Mouse (Mus musculus): ENCODE data around the gene Itga1.

The Itga1 gene

DNA sequence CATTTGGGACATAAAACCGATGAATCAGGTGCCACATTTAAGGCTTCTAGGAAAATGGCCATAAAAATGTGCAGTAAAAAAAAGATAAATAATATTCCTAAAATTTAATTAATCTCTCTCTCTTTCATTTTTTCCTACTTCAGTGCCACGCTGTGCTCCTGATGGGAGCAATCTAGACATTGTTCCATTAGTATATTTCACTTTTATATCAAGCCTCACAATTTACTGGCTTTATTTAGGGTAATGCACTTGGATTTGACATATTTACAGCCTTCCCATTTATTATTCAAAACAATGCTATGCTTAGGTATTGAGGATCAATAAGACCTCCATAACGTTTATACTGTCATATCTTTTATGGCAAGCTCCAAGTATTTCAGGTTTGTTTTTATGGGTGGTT, 76.4 kb downstream of the Itga1 start:
- H3K4me3 ChIP-seq (replicated peaks; ENCODE audit: low read length): no peak overlapping the region
- no peaks in the 10 kb centered on the region for H3K36me3 ChIP-seq (ENCODE audit: insufficient read depth, low read length)
- no peaks in the 10 kb centered on the region for H3K27me3 ChIP-seq (ENCODE audit: insufficient read depth, low read length)
- TF ChIP-seq NANOG (IDR thresholded peaks at IDR 0.05; ENCODE audit: borderline replicate concordance, low read length): no peak
- TF ChIP-seq POU5F1 (IDR thresholded peaks at IDR 0.05; ENCODE audit: borderline replicate concordance, low read length): no peak
- no peak for TF ChIP-seq CTCF (conservative IDR thresholded peaks at IDR 0.05; ENCODE audit: low read length)
- no peaks in the 10 kb centered on the region for H3K9me3 ChIP-seq (ENCODE audit: low read length)
- no peaks in the 10 kb centered on the region for H3K4me1 ChIP-seq (replicated peaks; ENCODE audit: low read depth, low read length)

DNA sequence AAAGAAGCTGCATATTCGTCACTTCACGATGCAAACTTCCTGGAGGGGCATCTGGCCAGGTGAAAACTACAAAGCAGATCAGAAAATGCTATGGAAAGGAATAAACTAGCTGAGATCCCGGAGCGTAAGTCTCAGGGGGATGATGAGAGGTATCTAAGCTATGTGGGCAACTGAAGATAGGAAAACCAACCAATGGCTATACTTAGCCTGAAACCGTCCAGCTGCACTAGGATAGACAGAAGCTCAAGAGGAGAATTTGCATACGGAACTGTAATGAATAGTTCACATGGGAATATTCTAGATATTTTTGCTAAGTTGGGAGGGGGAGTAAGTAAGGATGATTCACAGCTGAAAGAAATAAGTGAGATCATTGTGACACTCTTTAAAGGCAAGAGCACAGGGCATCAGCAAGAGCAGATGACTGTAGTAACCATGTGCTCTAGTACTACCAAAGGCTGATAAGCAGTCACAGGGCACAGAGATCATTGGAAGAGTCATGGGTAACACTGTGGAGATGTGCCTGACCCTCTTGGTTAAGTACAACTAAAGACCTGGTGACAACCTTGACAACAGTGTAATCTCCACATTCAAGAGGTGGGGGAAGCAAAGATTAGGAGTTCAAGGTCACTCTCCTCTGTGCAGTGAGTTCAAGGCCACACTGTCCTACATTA, 79.5 kb downstream of the Itga1 start:
- Histone ChIP-seq H3K9me3 (ENCODE audit: low read length) (no peaks in the 10 kb centered on the region), H3K4me3 (replicated peaks; ENCODE audit: low read length) (no peak overlapping the region), H3K36me3 (ENCODE audit: insufficient read depth, low read length) (no peaks in the 10 kb centered on the region), H3K4me1 (replicated peaks; ENCODE audit: low read depth, low read length) (no peaks in the 10 kb centered on the region), H3K27me3 (ENCODE audit: insufficient read depth, low read length) (no peaks in the 10 kb centered on the region)
- TF ChIP-seq CTCF (conservative IDR thresholded peaks at IDR 0.05; ENCODE audit: low read length) (no peak), NANOG (IDR thresholded peaks at IDR 0.05; ENCODE audit: borderline replicate concordance, low read length) (no peak), POU5F1 (IDR thresholded peaks at IDR 0.05; ENCODE audit: borderline replicate concordance, low read length) (no peak)

DNA sequence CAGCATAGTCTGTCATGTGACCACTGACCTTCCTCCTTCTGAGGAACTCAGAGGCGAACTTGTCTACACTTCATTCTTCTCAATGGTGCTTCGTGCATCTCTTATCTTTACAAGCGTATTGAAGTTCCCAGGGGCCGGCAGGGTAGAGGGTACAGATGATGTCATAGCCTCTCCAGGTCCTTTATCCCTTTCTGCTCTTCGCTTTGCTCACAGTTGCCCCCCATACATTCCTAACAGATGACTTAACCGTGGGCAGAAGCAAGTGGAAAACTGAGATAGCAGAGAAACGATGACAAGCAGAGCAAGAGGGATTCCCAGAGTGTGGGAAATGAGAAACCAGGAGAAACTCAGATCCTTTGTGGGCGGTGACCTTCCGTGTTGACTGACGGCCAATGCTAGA, 80.4 kb downstream of the Itga1 start:
- Histone ChIP-seq H3K4me3 (replicated peaks; ENCODE audit: low read length) (no peak overlapping the region), H3K36me3 (ENCODE audit: insufficient read depth, low read length) (no peaks in the 10 kb centered on the region), H3K27me3 (ENCODE audit: insufficient read depth, low read length) (no peaks in the 10 kb centered on the region)

DNA sequence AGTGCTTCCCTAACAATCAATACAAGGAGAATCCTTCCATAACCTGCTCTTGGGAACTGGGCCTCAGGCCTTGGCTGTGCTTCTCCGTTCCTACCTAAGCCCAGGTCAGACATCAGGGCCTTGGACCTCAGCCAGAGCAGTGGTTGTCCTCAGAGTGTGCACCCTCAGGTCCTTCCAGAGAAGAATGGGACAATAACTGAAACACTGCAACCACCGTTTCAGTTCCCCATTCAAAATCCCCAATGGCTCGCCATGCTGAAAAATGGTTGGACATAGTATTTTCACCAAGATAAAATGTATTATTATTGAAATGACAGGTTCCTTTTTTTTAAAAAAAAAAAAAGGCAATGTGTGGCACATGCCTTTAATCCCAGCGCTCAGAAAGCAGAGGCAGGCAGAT, 81.0 kb downstream of the Itga1 start:
- no peaks in the 10 kb centered on the region for H3K27me3 ChIP-seq (ENCODE audit: insufficient read depth, low read length)
- no peaks in the 10 kb centered on the region for H3K4me1 ChIP-seq (replicated peaks; ENCODE audit: low read depth, low read length)
- no peaks in the 10 kb centered on the region for H3K9me3 ChIP-seq (ENCODE audit: low read length)
- H3K36me3 ChIP-seq (ENCODE audit: insufficient read depth, low read length): no peaks in the 10 kb centered on the region
- H3K4me3 ChIP-seq (replicated peaks; ENCODE audit: low read length): no peak overlapping the region
- TF ChIP-seq POU5F1 (IDR thresholded peaks at IDR 0.05; ENCODE audit: borderline replicate concordance, low read length) (no peak), CTCF (conservative IDR thresholded peaks at IDR 0.05; ENCODE audit: low read length) (no peak), NANOG (IDR thresholded peaks at IDR 0.05; ENCODE audit: borderline replicate concordance, low read length) (no peak)

More for the DNA sequence above, 80.4 kb downstream of the Itga1 start:
- TF ChIP-seq CTCF (conservative IDR thresholded peaks at IDR 0.05; ENCODE audit: low read length): no peak
- TF ChIP-seq POU5F1 (IDR thresholded peaks at IDR 0.05; ENCODE audit: borderline replicate concordance, low read length): no peak
- no peak for TF ChIP-seq NANOG (IDR thresholded peaks at IDR 0.05; ENCODE audit: borderline replicate concordance, low read length)
- Histone ChIP-seq H3K4me1 (replicated peaks; ENCODE audit: low read depth, low read length) (no peaks in the 10 kb centered on the region), H3K9me3 (ENCODE audit: low read length) (no peaks in the 10 kb centered on the region)

DNA sequence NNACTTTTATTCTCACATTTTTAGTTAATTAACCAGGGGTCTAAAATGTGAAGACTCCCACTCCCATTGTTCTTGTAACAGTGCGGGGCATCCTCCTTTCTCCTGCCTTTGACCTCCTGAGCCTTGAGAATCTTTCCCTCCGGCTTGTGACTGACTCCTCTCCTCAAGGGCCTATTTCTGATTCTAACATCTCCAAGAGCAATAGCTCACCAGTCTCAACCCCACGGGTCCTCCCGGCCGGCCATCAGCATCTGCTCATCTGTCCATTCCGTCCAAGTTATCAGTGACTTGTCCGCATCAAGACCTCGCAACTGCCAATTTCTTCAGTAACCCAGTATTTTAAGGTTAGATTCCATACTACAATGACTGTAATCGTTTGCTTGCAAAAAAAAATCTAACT, 84.2 kb downstream of the Itga1 start:
- H3K36me3 ChIP-seq (ENCODE audit: insufficient read depth, low read length): no peaks in the 10 kb centered on the region

DNA sequence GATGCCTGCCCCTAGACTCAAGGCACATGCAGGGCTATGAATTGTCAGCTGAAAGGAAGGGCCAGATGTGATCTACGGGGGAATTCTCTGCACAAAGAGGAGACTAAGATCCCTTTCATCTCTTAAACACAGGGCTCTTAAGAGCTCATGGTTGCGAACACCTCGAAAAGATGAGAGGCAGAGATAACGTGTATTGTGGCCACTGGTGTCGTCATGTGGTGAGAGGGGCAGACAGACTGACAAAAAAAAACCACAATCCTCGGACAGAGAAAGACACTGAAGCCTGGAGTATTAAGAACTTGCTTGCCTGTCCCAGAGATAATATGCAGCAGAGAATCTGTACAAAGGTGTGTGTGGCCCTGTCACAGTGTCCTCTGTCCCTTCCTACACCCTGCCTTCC, 90.2 kb downstream of the Itga1 start:
- Histone ChIP-seq H3K4me1 (replicated peaks; ENCODE audit: low read depth, low read length) (no peaks in the 10 kb centered on the region), H3K36me3 (ENCODE audit: insufficient read depth, low read length) (no peaks in the 10 kb centered on the region), H3K4me3 (replicated peaks; ENCODE audit: low read length) (no peak overlapping the region), H3K27me3 (ENCODE audit: insufficient read depth, low read length) (no peaks in the 10 kb centered on the region), H3K9me3 (ENCODE audit: low read length) (no peaks in the 10 kb centered on the region)
- TF ChIP-seq NANOG (IDR thresholded peaks at IDR 0.05; ENCODE audit: borderline replicate concordance, low read length): no peak
- TF ChIP-seq CTCF (conservative IDR thresholded peaks at IDR 0.05; ENCODE audit: low read length): no peak
- TF ChIP-seq POU5F1 (IDR thresholded peaks at IDR 0.05; ENCODE audit: borderline replicate concordance, low read length): no peak

More for the DNA sequence above, 84.2 kb downstream of the Itga1 start:
- no peak for TF ChIP-seq NANOG (IDR thresholded peaks at IDR 0.05; ENCODE audit: borderline replicate concordance, low read length)
- no peak for TF ChIP-seq POU5F1 (IDR thresholded peaks at IDR 0.05; ENCODE audit: borderline replicate concordance, low read length)
- TF ChIP-seq CTCF (conservative IDR thresholded peaks at IDR 0.05; ENCODE audit: low read length): no peak
- Histone ChIP-seq H3K4me1 (replicated peaks; ENCODE audit: low read depth, low read length) (no peaks in the 10 kb centered on the region), H3K4me3 (replicated peaks; ENCODE audit: low read length) (no peak overlapping the region), H3K9me3 (ENCODE audit: low read length) (no peaks in the 10 kb centered on the region), H3K27me3 (ENCODE audit: insufficient read depth, low read length) (no peaks in the 10 kb centered on the region)

DNA sequence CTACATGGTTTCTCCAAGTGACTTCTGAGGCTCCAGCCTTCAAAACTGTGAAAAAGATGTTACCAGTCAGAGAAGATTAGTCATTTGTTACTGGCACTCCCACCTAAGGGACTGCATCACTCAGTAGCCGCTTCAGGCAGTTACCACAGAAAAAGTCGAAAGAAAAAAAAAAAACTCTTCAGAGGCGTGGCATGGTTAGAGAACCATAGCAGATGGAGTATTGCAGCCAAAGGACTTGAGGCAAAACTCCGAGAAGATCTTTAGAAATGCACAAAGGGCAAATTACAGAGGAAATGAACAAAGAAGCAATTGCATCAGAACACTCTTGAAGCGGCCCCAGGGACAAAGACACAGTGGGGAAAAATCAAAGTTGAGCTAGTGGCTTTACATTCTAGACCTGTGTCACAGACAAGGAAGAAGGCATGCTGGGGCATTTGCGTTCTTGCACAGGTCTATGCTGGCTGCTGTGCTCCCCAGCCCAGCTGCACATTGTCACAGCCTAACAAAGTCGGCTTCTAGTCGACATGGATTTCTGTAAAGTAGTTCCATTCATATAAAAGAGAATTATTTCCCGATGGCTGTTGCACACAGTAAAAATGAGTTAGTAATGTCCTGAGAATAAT, 95.4 kb downstream of the Itga1 start:
- Histone ChIP-seq H3K4me1 (replicated peaks; ENCODE audit: low read depth, low read length) (no peaks in the 10 kb centered on the region), H3K9me3 (ENCODE audit: low read length) (no peaks in the 10 kb centered on the region), H3K4me3 (replicated peaks; ENCODE audit: low read length) (no peak overlapping the region), H3K36me3 (ENCODE audit: insufficient read depth, low read length) (no peaks in the 10 kb centered on the region), H3K27me3 (ENCODE audit: insufficient read depth, low read length) (no peaks in the 10 kb centered on the region)
- TF ChIP-seq POU5F1 (IDR thresholded peaks at IDR 0.05; ENCODE audit: borderline replicate concordance, low read length) (no peak), CTCF (conservative IDR thresholded peaks at IDR 0.05; ENCODE audit: low read length) (no peak), NANOG (IDR thresholded peaks at IDR 0.05; ENCODE audit: borderline replicate concordance, low read length) (no peak)

DNA sequence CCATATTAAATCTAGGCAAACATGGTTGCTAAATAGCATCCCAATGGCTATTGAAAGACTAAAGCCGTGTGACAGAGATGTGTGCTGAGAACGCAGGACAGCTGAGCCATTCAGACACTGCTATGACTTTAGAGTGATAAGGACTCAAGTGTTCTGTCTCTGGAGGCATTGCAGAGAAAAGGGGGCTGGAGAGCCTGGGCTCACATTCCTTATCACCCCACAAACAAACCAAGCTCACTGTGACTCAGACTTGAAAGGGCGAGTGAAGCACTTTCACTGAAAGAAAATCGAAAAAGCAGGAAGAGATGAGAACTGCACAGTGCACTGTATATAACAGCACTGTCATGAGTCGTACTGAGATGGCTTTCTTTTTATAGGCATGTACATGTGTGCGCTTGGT, 96.4 kb downstream of the Itga1 start:
- H3K36me3 ChIP-seq (ENCODE audit: insufficient read depth, low read length): no peaks in the 10 kb centered on the region
- no peaks in the 10 kb centered on the region for H3K9me3 ChIP-seq (ENCODE audit: low read length)
- no peak overlapping the region for H3K4me3 ChIP-seq (replicated peaks; ENCODE audit: low read length)
- TF ChIP-seq POU5F1 (IDR thresholded peaks at IDR 0.05; ENCODE audit: borderline replicate concordance, low read length) (no peak), NANOG (IDR thresholded peaks at IDR 0.05; ENCODE audit: borderline replicate concordance, low read length) (no peak), CTCF (conservative IDR thresholded peaks at IDR 0.05; ENCODE audit: low read length) (no peak)
- H3K27me3 ChIP-seq (ENCODE audit: insufficient read depth, low read length): no peaks in the 10 kb centered on the region
- no peaks in the 10 kb centered on the region for H3K4me1 ChIP-seq (replicated peaks; ENCODE audit: low read depth, low read length)
